Mouse (Mus musculus): ENCODE measurements around the gene Anxa6.

DNA sequence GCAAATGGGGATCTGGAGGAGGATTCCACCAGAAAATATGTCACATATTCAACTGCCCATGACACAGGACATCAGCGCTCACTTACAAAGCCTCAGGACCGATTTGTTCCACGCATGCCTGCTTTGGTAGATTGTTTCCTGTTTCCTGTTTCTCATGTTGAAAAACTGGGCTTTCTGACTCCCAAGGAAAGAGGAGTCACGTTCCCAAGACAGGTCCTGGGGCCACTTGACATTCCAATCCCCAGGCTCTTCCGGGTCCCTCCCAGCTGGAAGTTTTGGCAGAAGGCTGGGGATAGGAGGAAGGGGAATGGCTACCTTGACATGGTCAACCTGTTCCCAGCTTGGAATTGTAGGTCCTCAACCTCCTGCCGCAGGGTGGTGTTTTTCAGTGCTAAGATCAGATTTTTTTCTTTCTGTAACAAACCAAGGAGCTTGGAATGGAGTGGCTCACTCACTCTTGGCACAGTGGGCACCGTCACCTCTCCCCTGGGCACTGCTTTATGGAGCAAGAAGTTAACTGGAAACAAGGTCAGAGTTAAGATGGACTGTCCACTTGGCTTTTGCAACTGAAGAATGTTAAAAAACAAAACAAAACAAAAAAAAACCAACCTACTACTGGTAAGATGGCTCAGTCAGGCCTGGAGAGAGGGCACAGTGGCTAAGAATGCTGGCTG lies 17.7 kb upstream of the Anxa6 start:
- TF ChIP-seq CTCF (IDR thresholded peaks at IDR 0.05) (no peak), POLR2A (IDR thresholded peaks at IDR 0.05; ENCODE audit: insufficient read depth, low read depth, low read length) (no peak), EP300 (IDR thresholded peaks at IDR 0.05; ENCODE audit: insufficient read depth, low read depth, low read length) (no peak)

Data from heart, adult 2 months (tissue).